In genomic region chr3:144173138-144173537, GRCm38 (mm10) we compare ENCODE assay signal across 22 mouse cellular contexts.
"Had no signal": no experiment of that assay in that cellular context is flagged by ENCODE, and none has a peak within 500 bp of the region (broad histone marks: within the 10 kb centered on the region; RNA-seq: fewer than 3 reads in every experiment).

No protein-coding gene starts in this region.

- H3K36me3 ChIP-seq: heart, embryonic 10.5 days; heart, embryonic 12.5 days; kidney, embryonic 15.5 days; limb, embryonic 10.5 days; limb, embryonic 12.5 days; liver, embryonic 13.5 days had no signal

- H3K4me3 ChIP-seq: heart, embryonic 10.5 days; heart, embryonic 12.5 days; kidney, embryonic 15.5 days; left cerebral cortex, adult 2 months; limb, embryonic 10.5 days; limb, embryonic 12.5 days; liver, embryonic 13.5 days had no signal

- H3K4me2 ChIP-seq: heart, embryonic 12.5 days; hindbrain, embryonic 14.5 days; kidney, embryonic 15.5 days; limb, embryonic 12.5 days; liver, embryonic 11.5 days; liver, embryonic 13.5 days had no signal

- H3K27me3 ChIP-seq: heart, embryonic 12.5 days; kidney, embryonic 15.5 days; limb, embryonic 12.5 days; liver, embryonic 13.5 days had no signal

- H3K9ac ChIP-seq: heart, embryonic 12.5 days; hindbrain, embryonic 14.5 days; kidney, embryonic 15.5 days; limb, embryonic 12.5 days; liver, embryonic 13.5 days had no signal

- H3K4me1 ChIP-seq: heart, embryonic 12.5 days; kidney, embryonic 15.5 days; liver, embryonic 13.5 days had no signal

- H3K27ac ChIP-seq: heart, embryonic 10.5 days; hindbrain, embryonic 14.5 days; kidney, embryonic 15.5 days; kidney, postnatal 0 days; left cerebral cortex, adult 2 months; limb, embryonic 10.5 days; limb, embryonic 12.5 days; liver, embryonic 13.5 days had no signal

- ATAC-seq: intestine, embryonic 16.5 days had no signal

- DNase-seq: gastrocnemius, postnatal 14 days; gastrocnemius, postnatal 36 days; heart, adult 18-20 months; heart, postnatal 14 days; heart, postnatal 36 days; kidney, adult 11 months; kidney, adult 2 months; kidney, adult 9 months; kidney, postnatal 14 days; kidney, postnatal 36 days; liver; liver, embryonic 13.5 days had no signal

- H3K9me3 ChIP-seq: heart, embryonic 10.5 days; kidney, embryonic 15.5 days; limb, embryonic 10.5 days; limb, embryonic 12.5 days; liver, embryonic 13.5 days had no signal
